Mouse (Mus musculus): ENCODE results near the gene Pik3r5. TPM values are rescaled to one million over a fixed set of nuclear protein-coding genes. Genes with fewer than 3 reads are reported as not detected.

Pik3r5 gene
- polyA plus RNA-seq, 1 experiment from 2014 or later: 0.65 TPM

GRCm38 (mm10) chr11:68502902-68503629 is 71.1 kb downstream of the Pik3r5 start, which contains the start of gene Pik3r6:
Pik3r6 (plus strand) TSS chr11:68503019.
- H3K4me2 ChIP-seq (ENCODE audit: low read length): peak within 1 kb of the TSS; percentile 47
- H3K27ac ChIP-seq (replicated peaks in 1 of 2; ENCODE audit: control insufficient read depth in 1 of 2, insufficient read depth in 1 of 2, low read depth in 2 of 2, low read length in 2 of 2): no peak within 1 kb of the TSS
- no peaks in the 10 kb centered on the region for H3K9me3 ChIP-seq (ENCODE audit: control insufficient read depth, low read length)
- H3K36me3 ChIP-seq (ENCODE audit: control insufficient read depth, insufficient read depth, low read length): no peaks in the 10 kb centered on the region
- ATAC-seq (ENCODE audit: insufficient number of reproducible peaks, insufficient read depth, low FRiP score, low read depth): no peak
- peaks cover 7 to 11% of the 10 kb centered on the region in 2 experiments for H3K4me1 ChIP-seq (ENCODE audit: control insufficient read depth in 2 of 2, insufficient read depth in 2 of 2, low read length in 2 of 2)
- H3K4me3 ChIP-seq (ENCODE audit: control insufficient read depth in 1 of 2, insufficient read depth in 1 of 2, low read depth in 1 of 2, low read length in 2 of 2): peak within 1 kb of the TSS; percentile 5 to 12; a peak in 3 of 4 replicates
- 0 out of 2 replicates have a peak within 1 kb of the TSS, but pooled peaks have one; percentile 30 for H3K9ac ChIP-seq (ENCODE audit: low read length)
- H3K27me3 ChIP-seq (ENCODE audit: control insufficient read depth, insufficient read depth, low read length): no peaks in the 10 kb centered on the region
- WGBS: 81% methylated on average over 8 of the region's 8 CpGs

GRCm38 (mm10) chr11:68504913-68505312 is 73.0 kb downstream of the Pik3r5 start:
- Histone ChIP-seq H3K4me3 (ENCODE audit: control insufficient read depth in 1 of 2, insufficient read depth in 1 of 2, low read depth in 1 of 2, low read length in 2 of 2) (no peak overlapping the region), H3K4me2 (ENCODE audit: low read length) (0 out of 2 replicates have a peak overlapping the region, but pooled peaks have one; percentile 47)

GRCm38 (mm10) chr11:68507246-68507645 is 75.3 kb downstream of the Pik3r5 start:
- no peak overlapping the region for H3K27ac ChIP-seq (replicated peaks in 1 of 2; ENCODE audit: control insufficient read depth in 1 of 2, insufficient read depth in 1 of 2, low read depth in 2 of 2, low read length in 2 of 2)
- WGBS: 79% methylated on average over 7 of the region's 7 CpGs
- ATAC-seq (ENCODE audit: insufficient number of reproducible peaks, insufficient read depth, low FRiP score, low read depth): no peak
- no peaks in the 10 kb centered on the region; a peak in 1 of 4 replicates for H3K4me1 ChIP-seq (ENCODE audit: control insufficient read depth in 2 of 2, insufficient read depth in 2 of 2, low read length in 2 of 2)
- H3K4me3 ChIP-seq (ENCODE audit: control insufficient read depth in 1 of 2, insufficient read depth in 1 of 2, low read depth in 1 of 2, low read length in 2 of 2): no peak overlapping the region
- H3K9me3 ChIP-seq (ENCODE audit: control insufficient read depth, low read length): no peaks in the 10 kb centered on the region
- no peak overlapping the region for H3K4me2 ChIP-seq (ENCODE audit: low read length)
- H3K9ac ChIP-seq (ENCODE audit: low read length): no peak overlapping the region
- no peaks in the 10 kb centered on the region for H3K27me3 ChIP-seq (ENCODE audit: control insufficient read depth, insufficient read depth, low read length)
- no peaks in the 10 kb centered on the region for H3K36me3 ChIP-seq (ENCODE audit: control insufficient read depth, insufficient read depth, low read length)

More at GRCm38 (mm10) chr11:68504913-68505312, 73.0 kb downstream of the Pik3r5 start:
- Histone ChIP-seq H3K9ac (ENCODE audit: low read length) (no peak overlapping the region), H3K9me3 (ENCODE audit: control insufficient read depth, low read length) (no peaks in the 10 kb centered on the region), H3K4me1 (ENCODE audit: control insufficient read depth in 2 of 2, insufficient read depth in 2 of 2, low read length in 2 of 2) (peaks cover 7 to 11% of the 10 kb centered on the region in 2 experiments), H3K27ac (replicated peaks in 1 of 2; ENCODE audit: control insufficient read depth in 1 of 2, insufficient read depth in 1 of 2, low read depth in 2 of 2, low read length in 2 of 2) (no peak overlapping the region), H3K27me3 (ENCODE audit: control insufficient read depth, insufficient read depth, low read length) (no peaks in the 10 kb centered on the region), H3K36me3 (ENCODE audit: control insufficient read depth, insufficient read depth, low read length) (no peaks in the 10 kb centered on the region)
- 74% methylated on average over 11 of the region's 11 CpGs for WGBS
- no peak for ATAC-seq (ENCODE audit: insufficient number of reproducible peaks, insufficient read depth, low FRiP score, low read depth)

- 65% methylated on average over 5 of the region's 5 CpGs for WGBS
- H3K4me2 ChIP-seq (ENCODE audit: low read length): no peak overlapping the region
- H3K27ac ChIP-seq (replicated peaks in 1 of 2; ENCODE audit: control insufficient read depth in 1 of 2, insufficient read depth in 1 of 2, low read depth in 2 of 2, low read length in 2 of 2): no peak overlapping the region
- no peaks in the 10 kb centered on the region for H3K27me3 ChIP-seq (ENCODE audit: control insufficient read depth, insufficient read depth, low read length)
- H3K4me3 ChIP-seq (ENCODE audit: control insufficient read depth in 1 of 2, insufficient read depth in 1 of 2, low read depth in 1 of 2, low read length in 2 of 2): no peak overlapping the region
- ATAC-seq (ENCODE audit: insufficient number of reproducible peaks, insufficient read depth, low FRiP score, low read depth): no peak
- H3K9me3 ChIP-seq (ENCODE audit: control insufficient read depth, low read length): no peaks in the 10 kb centered on the region
- H3K9ac ChIP-seq (ENCODE audit: low read length): no peak overlapping the region
- H3K4me1 ChIP-seq (ENCODE audit: control insufficient read depth in 2 of 2, insufficient read depth in 2 of 2, low read length in 2 of 2): no peaks in the 10 kb centered on the region; a peak in 1 of 4 replicates
- H3K36me3 ChIP-seq (ENCODE audit: control insufficient read depth, insufficient read depth, low read length): no peaks in the 10 kb centered on the region
Observed at GRCm38 (mm10) chr11:68508619-68509018, 76.7 kb downstream of the Pik3r5 start.

- Histone ChIP-seq H3K27me3 (ENCODE audit: control insufficient read depth, insufficient read depth, low read length) (no peaks in the 10 kb centered on the region), H3K9me3 (ENCODE audit: control insufficient read depth, low read length) (no peaks in the 10 kb centered on the region), H3K4me1 (ENCODE audit: control insufficient read depth in 2 of 2, insufficient read depth in 2 of 2, low read length in 2 of 2) (no peaks in the 10 kb centered on the region), H3K9ac (ENCODE audit: low read length) (no peak overlapping the region), H3K36me3 (ENCODE audit: control insufficient read depth, insufficient read depth, low read length) (no peaks in the 10 kb centered on the region), H3K4me3 (ENCODE audit: control insufficient read depth in 1 of 2, insufficient read depth in 1 of 2, low read depth in 1 of 2, low read length in 2 of 2) (no peak overlapping the region), H3K27ac (replicated peaks in 1 of 2; ENCODE audit: control insufficient read depth in 1 of 2, insufficient read depth in 1 of 2, low read depth in 2 of 2, low read length in 2 of 2) (no peak overlapping the region), H3K4me2 (ENCODE audit: low read length) (no peak overlapping the region)
- WGBS: 51% methylated on average over 2 of the region's 2 CpGs
- ATAC-seq (ENCODE audit: insufficient number of reproducible peaks, insufficient read depth, low FRiP score, low read depth): no peak
Observed at GRCm38 (mm10) chr11:68509194-68509593, 77.3 kb downstream of the Pik3r5 start.

- ATAC-seq (ENCODE audit: insufficient number of reproducible peaks, insufficient read depth, low FRiP score, low read depth): no peak
- Histone ChIP-seq H3K4me1 (ENCODE audit: control insufficient read depth in 2 of 2, insufficient read depth in 2 of 2, low read length in 2 of 2) (no peaks in the 10 kb centered on the region), H3K4me3 (ENCODE audit: control insufficient read depth in 1 of 2, insufficient read depth in 1 of 2, low read depth in 1 of 2, low read length in 2 of 2) (no peak overlapping the region), H3K36me3 (ENCODE audit: control insufficient read depth, insufficient read depth, low read length) (no peaks in the 10 kb centered on the region), H3K27me3 (ENCODE audit: control insufficient read depth, insufficient read depth, low read length) (no peaks in the 10 kb centered on the region), H3K4me2 (ENCODE audit: low read length) (no peak overlapping the region), H3K27ac (replicated peaks in 1 of 2; ENCODE audit: control insufficient read depth in 1 of 2, insufficient read depth in 1 of 2, low read depth in 2 of 2, low read length in 2 of 2) (no peak overlapping the region), H3K9me3 (ENCODE audit: control insufficient read depth, low read length) (peaks cover under 1% of the 10 kb centered on the region; the same call in 1 of the 2 replicates), H3K9ac (ENCODE audit: low read length) (no peak overlapping the region)
- 52% methylated on average over 3 of the region's 3 CpGs for WGBS
Observed at GRCm38 (mm10) chr11:68513969-68514368, 82.0 kb downstream of the Pik3r5 start.

- Histone ChIP-seq H3K4me1 (ENCODE audit: control insufficient read depth in 2 of 2, insufficient read depth in 2 of 2, low read length in 2 of 2) (no peaks in the 10 kb centered on the region), H3K4me3 (ENCODE audit: control insufficient read depth in 1 of 2, insufficient read depth in 1 of 2, low read depth in 1 of 2, low read length in 2 of 2) (no peak overlapping the region), H3K36me3 (ENCODE audit: control insufficient read depth, insufficient read depth, low read length) (no peaks in the 10 kb centered on the region), H3K9me3 (ENCODE audit: control insufficient read depth, low read length) (peaks cover 7% of the 10 kb centered on the region; the same call in 1 of the 2 replicates), H3K27ac (replicated peaks in 1 of 2; ENCODE audit: control insufficient read depth in 1 of 2, insufficient read depth in 1 of 2, low read depth in 2 of 2, low read length in 2 of 2) (no peak overlapping the region), H3K4me2 (ENCODE audit: low read length) (no peak overlapping the region), H3K27me3 (ENCODE audit: control insufficient read depth, insufficient read depth, low read length) (no peaks in the 10 kb centered on the region), H3K9ac (ENCODE audit: low read length) (no peak overlapping the region)
- 83% methylated on average over 4 of the region's 4 CpGs for WGBS
- ATAC-seq (ENCODE audit: insufficient number of reproducible peaks, insufficient read depth, low FRiP score, low read depth): no peak
Observed at GRCm38 (mm10) chr11:68519362-68519761, 87.4 kb downstream of the Pik3r5 start.

All from heart, embryonic 14.5 days (tissue).